In the genomic region with DNA sequence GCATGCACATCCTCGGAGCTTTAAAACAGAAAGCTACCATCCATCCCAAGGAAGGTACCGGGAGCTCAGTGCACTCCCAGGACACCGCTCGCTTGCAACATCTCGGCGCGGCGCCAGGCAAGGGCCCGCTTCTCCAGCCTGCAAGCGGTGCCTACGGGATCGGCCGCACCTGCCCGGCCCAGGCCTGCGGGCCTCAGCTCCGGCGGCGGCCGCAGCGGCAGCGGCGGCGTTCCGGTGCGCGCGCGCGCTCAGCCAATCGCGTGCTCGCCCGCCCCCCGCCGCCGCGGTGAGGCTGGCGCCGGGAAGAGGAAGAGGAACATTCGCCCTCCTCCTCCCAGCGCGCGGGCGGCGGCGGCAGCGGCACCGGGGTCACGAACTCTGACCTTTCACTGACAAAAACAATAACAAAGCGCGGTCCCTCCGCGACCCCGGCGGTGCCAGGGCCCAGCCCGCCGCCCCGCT, we compare ENCODE assay signal across 7 mouse cellular contexts. TPM values are rescaled to one million over a fixed set of nuclear protein-coding genes. Genes with fewer than 3 reads are reported as not detected.
A peak's percentile ranks its signal among the peaks of the same experiment; 100 is the strongest.
DNase-seq lines count a peak whose midpoint lies in the region; ATAC-seq lines count a peak whose summit lies in the region.

Nr2c2 (plus strand) TSS at position 261 of the 462 bp plus-strand sequence.

- H3K36me3 ChIP-seq in embryonic facial prominence, embryonic 11.5 days (replicated peaks; ENCODE audit: control insufficient read depth, insufficient read depth, low read depth, low read length), result no peaks in the 10 kb centered on the region
- H3K36me3 ChIP-seq in limb, embryonic 10.5 days, result no peaks in the 10 kb centered on the region
- no peaks in the 10 kb centered on the region for H3K36me3 ChIP-seq in midbrain, embryonic 12.5 days

- peak within 1 kb of the TSS; percentile 99 for H3K27ac ChIP-seq in embryonic facial prominence, embryonic 11.5 days (replicated peaks; ENCODE audit: low read depth, low read length)
- H3K27ac ChIP-seq in limb, embryonic 10.5 days, result peak within 1 kb of the TSS; percentile 98
- H3K27ac ChIP-seq in midbrain, embryonic 12.5 days (replicated peaks), result peak within 1 kb of the TSS; percentile 99

- H3K4me3 ChIP-seq in embryonic facial prominence, embryonic 11.5 days (ENCODE audit: low read depth, low read length), result peak within 1 kb of the TSS; percentile 98
- peak within 1 kb of the TSS; percentile 93 for H3K4me3 ChIP-seq in limb, embryonic 10.5 days
- peak within 1 kb of the TSS; percentile 98 for H3K4me3 ChIP-seq in midbrain, embryonic 12.5 days

- H3K9ac ChIP-seq in embryonic facial prominence, embryonic 11.5 days (replicated peaks; ENCODE audit: low read length), result peak within 1 kb of the TSS; percentile 99
- peak within 1 kb of the TSS; percentile 99 for H3K9ac ChIP-seq in midbrain, embryonic 12.5 days (replicated peaks)

- H3K4me1 ChIP-seq in embryonic facial prominence, embryonic 11.5 days (ENCODE audit: control insufficient read depth, insufficient read depth, low read length), result no peaks in the 10 kb centered on the region
- H3K4me1 ChIP-seq in limb, embryonic 10.5 days, result peaks cover 29% of the 10 kb centered on the region
- H3K4me1 ChIP-seq in midbrain, embryonic 12.5 days, result peaks cover 30% of the 10 kb centered on the region

- no peaks in the 10 kb centered on the region for H3K9me3 ChIP-seq in embryonic facial prominence, embryonic 11.5 days (replicated peaks; ENCODE audit: control insufficient read depth, low read length)
- no peaks in the 10 kb centered on the region for H3K9me3 ChIP-seq in limb, embryonic 10.5 days (replicated peaks)
- H3K9me3 ChIP-seq in midbrain, embryonic 12.5 days, result no peaks in the 10 kb centered on the region

- ATAC-seq in embryonic facial prominence, embryonic 11.5 days (replicated peaks; ENCODE audit: insufficient number of reproducible peaks, low FRiP score, low TSS enrichment, low read depth), result peak; percentile 54
- peak; percentile 60 for ATAC-seq in granulocyte monocyte progenitor cell, adult 5-6 weeks (replicated peaks; ENCODE audit: poor library complexity, severe bottlenecking)
- ATAC-seq in midbrain, embryonic 12.5 days (ENCODE audit: low FRiP score, low read depth), result peak; percentile 55

- peak within 1 kb of the TSS; percentile 59 for H3K4me2 ChIP-seq in embryonic facial prominence, embryonic 11.5 days (ENCODE audit: low read depth, low read length)
- peak within 1 kb of the TSS; percentile 67 for H3K4me2 ChIP-seq in midbrain, embryonic 12.5 days (replicated peaks)

- under 1% methylated on average over 48 of the region's 58 CpGs for WGBS in embryonic facial prominence, embryonic 11.5 days
- under 1% methylated on average over 52 of the region's 58 CpGs for WGBS in limb, embryonic 10.5 days
- WGBS in midbrain, embryonic 12.5 days, result 0% methylated on average over 33 of the region's 58 CpGs

- H3K27me3 ChIP-seq in embryonic facial prominence, embryonic 11.5 days (ENCODE audit: control insufficient read depth, insufficient read depth, low read length), result no peaks in the 10 kb centered on the region
- H3K27me3 ChIP-seq in limb, embryonic 10.5 days (ENCODE audit: low read depth, poor library complexity, severe bottlenecking), result no peaks in the 10 kb centered on the region
- no peaks in the 10 kb centered on the region for H3K27me3 ChIP-seq in midbrain, embryonic 12.5 days

- DNase-seq in adrenal gland, postnatal 25 days, result peak; percentile 89
- peak; percentile 84 for DNase-seq in embryonic facial prominence, embryonic 11.5 days (ENCODE audit: low spot score)
- peak; percentile 84 for DNase-seq in kidney, adult 11 months
- peak; percentile 85 for DNase-seq in limb, embryonic 10.5 days (ENCODE audit: low spot score)
- DNase-seq in skeletal muscle tissue, adult 2 months (ENCODE audit: low read depth, low spot score), result peak; percentile 77

RNA-seq across cellular contexts. Expression of gene Nr2c2, which starts in this region (rescaled TPM):
- 44.1 and 49.9 TPM in 2 replicates for total RNA-seq in adrenal gland, postnatal 25 days (2021)
- 16.2 and 18.5 TPM in 2 replicates for polyA plus RNA-seq in embryonic facial prominence, embryonic 11.5 days (2014; fragmentation: Nextera tagmentation; extraction: Ambion mirVana)
- 44.3 and 54.1 TPM in 2 replicates for total RNA-seq in granulocyte monocyte progenitor cell, adult 5-6 weeks (2014; fragmentation: Nextera tagmentation)
- total RNA-seq in granulocyte monocyte progenitor cell, adult 5-6 weeks (2017), result 44.4 and 44.6 TPM in 2 replicates
- 19.2 and 20.3 TPM in 2 replicates for polyA plus RNA-seq in limb, embryonic 10.5 days (2016; fragmentation: Nextera tagmentation; extraction: Ambion mirVana)
- 32.7 and 36.7 TPM in 2 replicates for polyA plus RNA-seq in midbrain, embryonic 12.5 days (2016; fragmentation: Nextera tagmentation; extraction: Ambion mirVana)

Comparison
In these comparisons a context has a peak if more than half of its experiments do, and no peak if none do; other contexts are left out.
1. Peak in every context shown above with its lines: DNase-seq, ATAC-seq, H3K4me3 ChIP-seq and H3K27ac ChIP-seq.